Mouse (Mus musculus): Measurements from ENCODE around the gene Pik3ca.

Pik3ca gene

DNA sequence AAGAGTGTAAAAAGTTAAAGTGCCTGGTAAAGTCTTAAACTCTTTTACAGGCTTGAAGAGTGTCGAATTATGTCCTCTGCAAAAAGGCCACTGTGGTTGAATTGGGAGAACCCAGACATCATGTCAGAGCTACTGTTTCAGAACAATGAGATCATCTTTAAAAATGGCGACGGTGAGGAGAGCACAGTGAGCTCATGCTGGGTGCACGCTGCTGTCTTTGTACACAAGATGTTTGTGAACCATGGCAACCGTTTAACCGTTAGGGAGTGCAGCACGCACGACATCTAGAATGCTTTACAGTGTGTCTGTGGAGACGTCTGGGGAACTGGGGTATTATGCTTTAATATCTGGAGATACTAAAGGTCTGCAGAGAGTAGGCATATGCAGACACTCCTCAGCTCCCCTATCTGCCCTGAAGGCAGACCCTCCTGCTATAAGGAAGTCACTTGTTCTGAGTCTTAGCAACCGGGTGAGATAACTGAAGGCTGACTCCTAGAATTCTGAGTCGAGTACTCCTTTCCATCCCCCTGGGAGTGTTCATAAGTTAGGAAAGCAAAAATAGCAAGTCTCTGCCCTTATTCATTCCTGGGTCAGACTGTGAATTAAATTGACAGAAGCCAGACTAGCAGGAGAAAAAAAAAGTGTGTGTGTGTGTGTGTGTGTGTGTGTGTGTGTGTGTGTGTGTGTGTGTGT is 57.0 kb downstream of the Pik3ca start:
- no peak for DNase-seq

DNA sequence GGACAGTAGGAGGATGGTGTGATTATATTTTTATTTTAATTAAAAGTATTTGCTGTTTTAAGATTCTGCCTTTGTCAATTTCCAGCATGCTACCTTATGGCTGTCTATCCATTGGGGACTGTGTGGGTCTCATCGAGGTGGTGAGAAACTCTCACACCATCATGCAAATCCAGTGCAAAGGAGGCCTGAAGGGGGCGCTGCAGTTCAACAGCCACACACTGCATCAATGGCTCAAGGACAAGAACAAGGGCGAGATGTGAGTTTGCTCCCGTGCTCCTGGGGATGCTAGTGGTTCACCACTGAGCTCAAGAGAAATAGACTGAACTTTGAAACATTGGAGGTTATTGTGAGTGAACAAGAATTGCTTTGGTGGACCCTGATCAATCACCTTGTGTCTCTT is 62.3 kb downstream of the Pik3ca start:
- DNase-seq: peak; percentile 72

DNA sequence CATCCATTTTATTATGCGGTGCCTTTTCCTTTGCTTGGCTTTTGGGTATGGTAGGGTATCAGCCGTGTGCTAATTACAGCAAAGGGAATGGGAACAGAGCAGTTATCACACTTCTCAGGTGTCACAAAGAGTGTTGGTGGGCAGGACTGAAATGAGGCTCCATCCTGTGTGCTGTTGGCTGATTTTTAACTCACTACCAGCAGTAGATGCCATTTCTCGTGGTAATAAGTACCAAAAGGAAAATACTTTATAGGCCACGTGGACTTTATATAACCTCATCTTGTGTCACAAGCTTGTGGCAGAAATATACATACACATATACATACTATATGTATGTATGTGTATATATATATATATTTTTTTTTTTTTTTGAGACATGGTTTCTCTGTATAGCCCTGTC is 69.8 kb downstream of the Pik3ca start:
- DNase-seq: no peak

DNA sequence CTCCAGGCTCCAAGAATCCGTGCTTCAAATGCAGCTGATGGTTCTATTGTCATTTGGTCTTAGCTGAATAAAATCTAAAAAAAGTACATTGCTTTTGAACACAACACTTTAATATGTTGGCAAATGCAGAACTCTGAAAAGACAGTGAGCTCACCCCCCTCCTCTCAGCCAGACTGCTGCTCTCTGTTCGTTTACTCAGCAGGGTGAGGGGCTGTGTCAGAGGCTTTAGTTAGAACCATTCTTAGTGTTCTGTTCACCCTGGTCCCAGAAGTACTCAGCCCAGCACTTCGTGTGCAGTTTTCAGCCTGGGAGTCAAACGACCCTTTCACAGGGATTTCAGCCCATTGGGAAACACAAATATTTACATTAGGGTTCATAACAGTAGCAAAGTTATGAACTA is 70.9 kb downstream of the Pik3ca start:
- no peak for DNase-seq

DNA sequence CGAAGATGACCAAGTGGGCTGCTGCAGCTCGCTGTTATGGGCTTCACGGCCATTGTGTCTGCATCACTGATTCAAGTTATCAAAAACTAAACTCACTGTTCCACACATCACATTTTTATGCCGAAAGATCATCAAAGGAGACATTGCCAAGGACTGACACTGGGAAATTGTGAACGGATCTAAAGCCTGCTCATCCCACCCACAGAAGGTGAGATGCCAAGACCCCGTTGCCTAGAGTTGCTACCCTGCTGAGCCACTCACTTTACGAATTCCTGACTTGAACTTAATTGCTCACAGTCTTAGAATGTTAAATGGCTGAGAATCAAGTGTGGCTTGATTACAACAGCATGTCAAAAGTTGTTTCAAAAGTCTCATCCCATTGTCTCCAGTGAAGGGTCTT is 73.0 kb downstream of the Pik3ca start:
- no peak for DNase-seq

DNA sequence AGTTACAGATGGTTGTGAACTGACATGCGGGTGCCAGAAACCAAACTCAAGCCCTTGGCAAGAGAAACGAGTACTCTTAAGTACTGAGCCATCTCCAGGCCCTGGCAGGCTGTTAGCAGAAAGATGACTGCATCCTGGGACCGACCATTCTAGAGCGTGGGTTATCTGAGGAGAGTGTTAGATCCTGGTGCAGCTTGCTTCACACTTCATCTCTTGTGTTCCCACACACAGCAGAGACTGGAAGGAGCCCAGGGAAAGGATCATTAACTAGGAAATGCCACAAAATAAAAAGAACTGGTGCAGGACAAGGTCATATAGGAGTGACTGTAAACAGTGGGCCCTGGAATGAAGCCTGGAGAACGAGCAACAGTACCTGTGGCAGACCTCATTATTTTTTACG is 73.6 kb downstream of the Pik3ca start:
- peak; percentile 20 for DNase-seq

DNA sequence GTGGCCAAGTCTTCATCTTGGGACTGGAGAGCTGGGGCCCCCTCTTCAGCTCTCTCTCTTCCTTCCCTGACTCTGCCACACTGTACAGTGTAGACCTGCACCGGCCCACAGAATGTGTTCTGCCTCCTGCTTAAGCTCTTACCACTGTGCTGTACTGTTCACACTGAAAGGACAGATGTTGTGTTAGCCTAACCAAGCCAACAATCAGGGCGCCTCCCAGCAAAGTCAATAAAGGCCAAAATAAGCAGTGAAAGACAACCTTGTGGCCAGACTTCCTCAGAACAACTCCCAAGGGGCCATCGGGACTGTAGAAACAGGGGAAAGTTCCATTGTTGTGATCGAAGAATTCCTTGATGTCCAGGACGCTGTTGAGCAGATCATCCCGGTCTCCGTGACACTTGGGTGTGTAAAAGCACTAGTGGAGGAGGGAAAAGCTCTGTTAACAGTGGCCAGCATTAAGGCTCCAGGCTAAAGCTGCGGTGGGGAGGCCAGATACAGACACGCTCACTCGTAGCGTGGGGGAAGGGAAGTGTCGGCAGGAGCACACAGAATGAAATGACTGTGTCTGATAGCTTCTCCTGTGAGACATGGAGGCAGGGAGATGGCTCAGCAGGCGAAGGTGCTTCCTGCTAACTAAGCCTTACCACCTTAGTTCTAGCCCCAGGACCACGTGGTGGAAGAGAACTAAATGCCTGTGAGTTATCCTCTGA is 74.9 kb downstream of the Pik3ca start:
- peak; percentile 38 for DNase-seq

DNA sequence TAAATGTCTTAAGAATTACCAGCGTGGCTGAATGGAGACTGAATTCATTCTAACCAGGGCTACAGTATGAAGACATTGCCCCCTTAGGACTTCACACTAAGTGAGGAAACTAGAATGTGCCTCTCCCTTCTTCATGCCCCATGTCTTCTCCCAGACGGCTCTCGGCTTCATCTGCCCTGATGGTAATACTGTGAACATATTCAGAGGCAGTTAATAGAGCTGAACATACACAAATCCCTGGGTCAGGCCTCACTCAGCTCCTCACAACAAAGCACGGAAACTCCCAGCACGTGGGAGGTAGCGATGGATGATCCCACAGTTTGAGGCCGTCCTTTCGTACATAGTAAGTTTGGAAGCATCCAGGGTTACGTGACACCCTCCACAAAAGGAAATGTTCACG is 75.7 kb downstream of the Pik3ca start:
- DNase-seq: no peak

DNA sequence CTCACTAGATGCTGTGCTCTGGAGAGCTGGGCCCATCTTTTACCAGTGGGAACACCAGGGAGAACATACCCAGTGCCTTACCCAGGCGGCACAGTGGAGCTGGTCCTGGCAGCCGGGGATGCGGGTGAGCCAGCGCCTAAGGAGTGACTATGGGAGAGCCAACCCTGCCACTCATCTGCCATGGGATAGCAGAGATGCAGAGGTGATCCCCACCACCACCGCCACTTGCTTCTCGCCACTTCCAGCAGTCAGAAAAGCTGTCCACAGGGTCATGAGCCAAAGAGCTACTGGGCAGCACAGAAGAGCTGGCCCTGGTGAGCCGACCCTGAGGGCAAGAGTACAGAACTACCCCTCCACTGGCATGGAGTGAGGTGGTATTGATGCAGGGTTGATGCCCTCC is 82.5 kb downstream of the Pik3ca start:
- DNase-seq: no peak

DNA sequence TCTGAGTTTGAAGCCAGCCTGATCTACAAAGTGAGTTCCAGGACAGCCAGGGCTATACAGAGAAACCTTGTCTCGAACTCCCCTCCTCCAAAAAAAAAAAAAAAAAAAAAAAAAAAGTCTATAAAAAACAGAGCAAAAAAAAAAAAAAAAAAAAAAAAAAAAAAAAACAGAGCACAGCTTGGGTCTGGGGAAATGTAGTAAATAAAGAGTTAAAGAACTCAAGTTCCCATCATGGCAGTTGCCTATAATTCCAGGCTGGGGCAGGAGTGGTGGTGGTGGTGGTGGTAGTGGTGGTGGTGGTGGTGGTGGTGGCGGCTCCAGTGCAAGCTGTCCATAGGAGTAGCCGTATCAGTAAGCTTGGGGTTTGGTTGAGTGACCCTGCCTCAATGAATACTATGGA is 85.6 kb downstream of the Pik3ca start:
- no peak for DNase-seq

DNA sequence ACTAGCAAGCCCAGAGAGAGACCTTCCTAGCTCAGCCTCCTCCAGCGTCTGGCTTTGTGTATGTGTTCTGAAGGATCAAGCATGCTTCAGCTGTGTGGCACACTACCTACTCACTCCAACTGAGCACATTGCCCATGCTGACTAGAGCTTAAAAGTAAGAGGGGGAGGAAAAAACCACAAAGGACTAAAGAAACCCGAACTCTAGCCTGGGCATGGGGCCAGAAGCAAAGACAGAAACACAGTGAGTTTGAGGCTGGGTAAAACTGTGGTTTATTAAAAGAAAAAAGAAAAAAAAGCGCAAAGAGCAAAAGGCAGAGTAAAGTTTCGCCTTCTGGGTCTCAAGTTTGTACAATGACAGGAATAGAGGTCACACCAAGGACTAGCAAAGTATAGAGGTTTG is 89.1 kb downstream of the Pik3ca start:
- DNase-seq: no peak

DNA sequence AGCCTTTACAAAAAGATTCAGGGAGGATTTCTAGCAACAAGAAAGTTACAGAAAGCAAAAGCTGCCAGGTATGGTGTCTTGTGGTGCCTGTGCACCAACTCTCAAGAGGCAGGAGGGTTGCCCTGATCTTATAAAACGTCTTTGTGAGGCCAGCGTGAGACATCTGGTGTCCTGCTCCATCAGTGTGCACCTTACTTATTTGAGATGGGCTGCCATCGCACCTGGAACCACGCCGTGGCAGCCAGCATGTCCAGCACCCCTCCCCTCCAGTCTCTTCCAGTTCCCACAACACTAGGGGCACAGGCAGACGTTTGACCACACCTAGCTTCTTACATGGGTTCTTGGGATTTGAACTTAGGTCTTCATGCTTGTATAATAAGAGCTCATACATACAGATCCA is 90.7 kb downstream of the Pik3ca start:
- DNase-seq: no peak

DNA sequence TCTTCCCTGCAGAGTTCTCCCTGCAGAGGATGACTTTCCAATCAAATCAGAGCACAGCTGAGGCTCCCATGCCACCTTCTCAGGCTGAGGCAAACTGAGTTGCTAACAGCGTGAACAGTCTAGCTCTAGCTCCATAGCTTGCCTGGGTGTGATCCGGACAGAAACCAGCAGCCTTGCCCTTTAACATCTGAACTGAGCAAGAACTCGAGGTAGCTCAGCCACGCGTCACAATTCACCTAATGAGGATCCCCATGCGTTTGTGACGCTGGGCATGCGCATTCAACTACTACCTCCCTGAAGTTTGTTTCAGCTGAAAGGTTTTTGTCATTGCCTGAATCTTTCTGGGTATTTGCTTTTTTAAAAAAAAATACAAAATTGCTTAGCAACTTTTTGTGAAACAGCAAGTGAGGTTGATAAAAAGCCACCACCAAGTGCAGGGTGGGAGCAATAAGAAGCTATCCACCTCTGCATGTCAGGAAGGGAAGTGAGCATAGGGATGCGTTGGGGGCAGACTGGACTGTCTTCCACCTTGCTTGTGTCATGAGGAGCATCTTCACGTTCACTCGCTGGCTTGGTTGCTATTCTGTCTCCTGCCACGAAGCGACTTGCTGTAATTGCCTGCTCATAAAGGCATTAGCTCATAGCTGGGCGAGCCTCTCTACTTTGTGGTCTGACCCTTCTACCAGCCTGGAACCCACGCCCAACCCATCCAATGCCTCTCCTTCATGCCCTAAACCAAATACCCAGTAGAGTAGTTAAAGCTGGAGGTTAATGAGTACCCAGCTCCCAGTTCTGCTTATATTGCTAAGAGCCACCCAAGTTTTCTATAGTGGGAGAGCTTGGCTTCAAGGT is 92.8 kb downstream of the Pik3ca start:
- DNase-seq: no peak

DNA sequence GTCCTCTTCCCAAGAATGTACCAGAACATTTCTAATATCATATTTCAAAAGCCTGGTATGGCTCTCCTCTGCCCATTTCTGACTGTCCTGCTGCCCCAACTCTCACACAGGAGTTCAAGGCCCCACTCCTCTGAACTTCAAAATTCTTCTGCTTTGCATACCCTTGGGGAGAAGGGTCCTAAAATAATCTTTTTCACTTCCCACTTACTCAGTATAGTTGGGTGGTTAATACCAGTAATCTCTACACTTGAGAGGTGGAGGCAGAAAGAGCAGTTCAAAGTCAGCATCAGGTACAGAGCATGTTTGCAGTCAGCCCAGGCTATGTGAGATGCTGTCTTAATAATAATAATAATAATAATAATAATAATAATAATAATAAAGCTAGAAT is 93.5 kb downstream of the Pik3ca start:
- no peak for DNase-seq

DNA sequence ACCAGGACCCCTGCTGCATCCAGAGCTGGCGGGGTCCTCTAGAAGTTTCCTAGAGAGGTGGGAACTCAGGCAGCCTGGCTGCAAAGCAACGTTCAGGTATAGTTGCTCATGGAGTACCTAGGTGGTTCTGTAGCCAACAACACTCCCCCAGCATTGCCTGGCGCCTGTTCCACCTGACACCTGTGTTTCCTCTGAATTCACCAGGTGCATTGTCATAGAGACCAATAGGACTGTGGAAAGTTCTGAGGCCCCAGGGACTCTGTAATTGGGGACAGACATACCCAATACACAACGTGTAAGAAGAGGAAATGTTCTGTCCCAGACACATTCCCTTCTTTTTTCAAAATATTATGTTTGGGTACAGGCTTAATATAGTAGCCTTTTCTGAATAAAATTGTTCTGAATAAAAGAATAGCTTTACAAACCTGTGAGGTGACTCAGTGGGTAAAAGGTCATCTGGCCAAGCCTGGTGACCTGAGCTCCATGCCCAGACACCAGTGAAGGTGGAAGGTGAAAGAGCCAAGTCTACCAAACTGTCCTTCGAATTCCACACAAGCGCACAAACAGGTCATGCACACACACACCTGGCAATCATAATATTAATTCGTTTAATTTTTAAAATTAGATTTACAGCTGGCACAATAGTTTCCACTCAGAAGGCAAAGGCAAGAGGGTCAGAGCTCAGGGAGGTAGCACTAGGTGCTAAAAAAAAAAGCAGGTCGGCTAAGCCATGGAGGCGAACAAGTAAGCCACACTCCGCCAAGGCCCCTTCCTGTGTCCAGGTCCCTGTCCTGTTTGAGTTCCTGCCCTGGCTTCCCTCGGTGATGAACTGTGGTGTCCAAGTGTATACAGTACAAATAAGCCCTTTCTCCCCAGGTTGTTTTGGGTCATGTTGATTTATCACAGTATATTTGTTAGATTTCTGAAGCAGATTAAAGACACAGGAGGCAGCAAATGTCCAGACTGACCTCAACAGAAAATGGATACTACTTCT is 94.9 kb downstream of the Pik3ca start, which contains the start of gene Kcnmb3:
Kcnmb3 (minus strand) TSS at position 135 of the 994 bp plus-strand sequence.
- no peak for DNase-seq

DNA sequence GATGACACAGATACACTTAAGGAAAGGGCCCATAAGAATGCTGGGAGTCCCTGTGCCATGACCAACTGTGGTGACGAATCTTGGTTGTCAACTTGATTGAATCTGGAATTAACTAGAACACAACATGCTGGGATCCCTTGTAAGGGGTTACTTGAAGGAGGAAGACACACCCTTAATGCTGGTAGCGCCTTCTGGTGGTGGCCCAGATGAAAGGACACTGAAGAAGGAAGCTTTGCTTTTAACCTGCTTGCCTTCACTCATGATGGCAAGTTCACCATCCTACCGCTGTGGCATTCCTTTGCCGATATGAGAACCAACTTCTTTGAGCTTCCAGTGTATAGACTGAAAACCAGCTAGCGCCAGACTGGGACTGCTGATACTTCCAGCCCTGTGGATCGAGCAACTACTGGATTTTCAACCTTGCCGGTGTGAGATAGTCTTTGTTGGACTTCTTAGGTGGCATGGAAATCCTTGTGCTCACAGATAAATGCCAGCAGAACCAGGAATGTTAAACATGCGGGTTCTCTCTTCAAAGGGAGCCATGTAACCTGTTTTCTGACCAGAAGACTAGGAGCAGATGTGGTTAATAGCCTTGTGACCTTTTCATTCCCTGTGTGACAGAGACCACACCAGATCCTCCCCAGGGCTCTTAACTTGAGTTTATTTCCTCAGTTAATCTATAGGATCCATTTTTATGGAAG is 97.1 kb downstream of the Pik3ca start:
- DNase-seq: no peak

DNA sequence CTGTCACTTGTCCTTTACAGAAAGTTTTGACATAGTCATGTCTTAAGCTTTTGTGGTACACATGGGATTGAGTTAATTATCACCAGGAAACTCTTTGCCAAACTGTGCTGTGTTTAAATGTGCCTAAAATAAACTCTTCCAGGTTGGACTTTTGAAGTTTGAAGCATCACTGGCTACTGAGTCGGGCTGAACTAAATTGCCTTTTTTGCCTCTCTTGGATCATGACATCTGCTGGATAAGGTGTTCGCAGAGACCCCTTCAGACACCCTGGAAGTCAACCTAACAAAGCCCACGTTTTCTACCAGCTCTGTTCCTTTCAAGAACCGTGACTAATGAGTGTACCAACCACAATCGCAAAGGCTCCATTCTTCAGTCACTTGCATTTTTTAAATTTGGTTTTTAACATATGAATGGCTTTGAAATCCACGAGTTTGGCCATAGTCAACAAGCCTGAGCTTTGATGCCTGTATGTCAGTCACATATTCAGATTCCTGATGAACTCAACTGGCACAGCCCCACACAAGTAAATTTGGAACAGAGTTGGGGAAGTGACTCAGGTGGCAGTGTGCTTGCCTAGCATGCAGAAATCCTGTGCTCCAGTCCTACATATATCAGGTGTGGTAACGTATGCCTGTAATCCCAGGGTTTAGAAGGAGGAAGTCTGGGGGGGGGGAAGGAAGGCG is 97.8 kb downstream of the Pik3ca start:
- no peak for DNase-seq

DNA sequence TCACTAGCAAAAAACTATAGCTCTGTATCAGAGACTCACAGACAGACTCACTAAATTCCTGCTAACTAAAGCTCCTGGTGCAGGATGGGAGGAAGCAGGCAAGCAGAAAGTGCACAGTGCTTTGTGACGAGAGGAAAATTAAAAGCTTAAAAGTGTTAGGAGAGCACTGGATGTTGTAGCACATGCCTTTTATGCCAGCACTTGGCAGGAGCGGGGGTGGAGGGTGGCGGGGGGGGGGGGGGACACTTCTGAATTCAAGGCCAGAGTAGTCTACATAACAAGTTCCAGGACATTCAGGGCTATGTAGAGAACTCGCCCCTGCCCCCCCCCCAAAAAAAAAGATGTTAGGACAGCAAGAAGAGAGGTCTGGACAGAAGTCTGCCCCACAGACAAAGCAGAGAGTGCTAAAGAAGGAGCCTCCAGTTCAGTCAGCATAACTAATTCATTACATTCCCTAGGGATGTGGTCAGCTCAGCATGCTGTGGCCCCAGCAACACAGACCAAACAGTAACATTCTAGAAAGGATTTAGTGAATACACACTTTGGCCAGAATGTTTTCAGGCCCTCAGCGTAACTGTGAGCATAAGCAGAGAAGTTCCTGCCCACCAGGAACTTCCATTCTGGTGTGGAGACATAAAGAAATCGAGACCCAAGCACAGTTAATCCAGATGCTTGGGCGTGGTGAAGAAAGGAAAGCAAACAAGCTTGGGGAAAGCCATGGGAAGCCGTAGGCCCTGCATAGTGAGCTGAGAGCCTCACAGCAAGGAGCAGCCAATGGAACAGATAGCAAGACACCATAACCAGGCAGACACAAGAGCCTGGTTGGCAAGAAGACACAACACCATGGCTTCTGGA is 98.6 kb downstream of the Pik3ca start:
- no peak for DNase-seq

DNA sequence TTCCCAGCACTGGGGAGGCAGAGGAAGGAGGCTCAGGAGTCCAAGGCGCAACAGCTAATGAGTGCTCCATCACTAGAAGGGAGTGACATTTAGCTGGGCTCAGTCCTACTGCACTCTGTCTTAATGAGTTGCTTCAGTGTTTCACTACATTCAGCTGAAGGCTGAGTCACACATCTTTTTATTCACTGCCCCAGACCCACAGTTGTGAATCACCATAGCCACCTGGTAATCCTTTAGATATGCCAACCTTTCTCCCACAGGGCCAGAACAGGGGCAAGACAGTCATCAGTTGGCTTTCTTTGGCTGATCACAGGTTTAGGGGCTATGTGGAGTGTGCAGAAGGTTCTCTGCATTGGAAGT is 99.2 kb downstream of the Pik3ca start:
- no peak for DNase-seq

DNA sequence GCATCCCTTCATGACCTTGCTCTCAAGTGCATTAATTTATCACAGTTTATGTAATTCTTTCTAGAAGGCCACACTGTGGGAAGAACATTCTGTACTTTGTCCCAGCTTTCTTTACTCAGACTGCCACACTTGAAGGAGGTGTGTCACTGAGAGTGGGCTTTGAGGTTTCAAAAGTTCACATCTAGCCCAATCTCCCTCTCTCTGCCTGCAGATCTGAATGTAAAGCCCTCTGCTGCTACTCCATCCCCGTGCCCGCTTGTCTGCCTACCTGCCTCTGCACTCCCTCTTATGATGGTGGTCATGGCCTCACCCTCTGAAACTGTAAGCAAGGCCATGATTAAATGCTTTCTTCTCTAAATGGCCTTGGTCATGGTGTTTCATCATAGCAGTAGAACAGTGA is 102.9 kb downstream of the Pik3ca start:
- DNase-seq: no peak
